Mouse (Mus musculus) heart, postnatal 0 days (tissue): ENCODE data around the gene 1700025C18Rik.

Source experiments
- CTCF ChIP-seq: IDR thresholded peaks from 2 replicates; pipeline ENCODE4 v1.5.1; 2016; ENCODE audit warnings: antibody characterized with exemption, control low read depth, low read depth
- EP300 ChIP-seq: IDR thresholded peaks from 2 replicates; pipeline ENCODE4 v1.6.1; 2016; ENCODE audit warnings: antibody characterized with exemption, low read depth

DNA sequence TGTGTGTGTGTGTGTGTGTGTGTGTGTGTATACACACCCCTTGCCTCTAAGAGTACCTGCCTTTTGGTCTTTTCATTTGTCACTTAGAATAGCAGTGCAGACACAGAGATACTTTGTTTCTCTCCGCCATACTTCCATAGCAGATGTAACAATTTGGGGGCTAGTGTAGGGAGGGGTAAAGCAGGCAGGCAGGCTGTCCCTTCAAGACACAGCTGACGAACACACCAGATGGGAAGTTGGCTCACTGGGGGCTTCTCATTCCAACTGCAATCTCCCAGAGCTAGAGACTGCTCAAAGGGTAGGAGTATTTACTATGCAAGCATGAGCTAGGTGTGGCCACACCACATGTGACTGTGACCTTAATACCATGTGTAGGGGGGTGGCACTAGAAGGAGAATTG, 21.7 kb downstream of the 1700025C18Rik start:
- no peak for TF ChIP-seq EP300
- TF ChIP-seq CTCF = no peak
